Mouse (Mus musculus): ENCODE results near the gene Bend7.
A peak's percentile ranks its signal among the peaks of the same experiment; 100 is the strongest.

The Bend7 gene

DNA sequence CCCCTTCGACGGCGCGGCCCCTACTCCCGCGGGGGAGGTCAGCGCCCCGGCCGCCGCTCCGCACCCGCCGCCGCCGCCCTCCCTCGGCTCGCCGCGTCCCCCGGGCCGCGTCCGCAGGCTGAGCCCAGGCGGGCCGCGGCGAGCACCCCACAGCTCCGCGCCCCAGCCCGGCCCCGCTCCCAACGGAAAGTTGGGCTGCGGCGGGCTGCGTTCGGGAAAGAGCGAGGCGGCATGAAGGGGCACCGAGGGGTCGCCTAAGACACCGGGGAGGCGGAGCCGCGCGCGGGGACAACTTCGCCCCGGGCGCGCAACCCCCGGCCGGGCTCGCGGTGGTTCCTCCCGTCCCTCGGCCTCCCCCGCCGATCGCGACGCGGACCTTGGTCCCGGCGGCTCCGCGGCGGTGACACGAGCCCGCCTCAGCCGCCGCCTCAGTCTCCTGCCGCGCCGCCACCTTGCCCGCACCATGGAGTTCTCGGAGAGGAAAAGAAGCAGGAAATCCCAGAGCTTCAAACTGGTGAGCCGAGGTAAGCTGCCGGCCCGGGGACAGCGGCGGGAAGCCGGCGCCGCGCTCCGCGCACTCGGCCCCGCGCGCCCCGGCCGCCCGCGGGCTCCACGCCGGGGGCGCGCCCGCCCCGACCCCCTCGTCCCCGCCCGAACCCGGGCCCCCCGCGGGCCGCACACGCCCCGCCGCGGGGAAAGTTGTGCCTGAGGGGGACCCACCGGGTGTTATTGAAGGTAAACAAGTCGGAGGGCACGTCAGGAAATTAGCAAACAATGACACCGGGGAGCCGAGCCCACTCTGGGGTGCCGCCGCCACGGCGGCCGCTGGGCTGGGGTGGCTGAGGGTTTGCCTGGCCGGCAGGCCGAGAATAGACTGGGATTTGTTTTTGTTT lies at the start of gene Bend7:
Gene Bend7, plus strand, starts transcription at position 63 of the 893 bp plus-strand sequence.
- DNase-seq, result peak; percentile 33

DNA sequence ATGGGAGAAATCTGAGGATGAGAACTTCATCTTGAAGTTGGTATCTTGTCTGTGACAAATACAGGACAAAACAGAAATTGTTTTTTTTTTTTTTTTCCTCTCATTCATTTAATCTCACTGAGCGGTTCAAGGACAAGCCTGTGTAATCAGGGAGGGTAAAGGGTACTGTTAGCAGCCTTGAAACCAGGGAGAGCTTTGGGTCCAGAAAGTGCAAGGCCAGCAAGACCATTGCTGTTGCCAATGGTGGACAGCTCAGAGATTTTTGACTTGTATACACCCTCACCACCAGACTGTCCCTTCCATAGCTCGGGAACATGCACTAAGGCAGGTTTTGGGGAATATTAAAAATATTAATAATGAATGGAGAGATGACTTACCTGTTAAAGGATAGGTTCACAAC lies 49.0 kb upstream of the Bend7 start:
- no peak for DNase-seq

DNA sequence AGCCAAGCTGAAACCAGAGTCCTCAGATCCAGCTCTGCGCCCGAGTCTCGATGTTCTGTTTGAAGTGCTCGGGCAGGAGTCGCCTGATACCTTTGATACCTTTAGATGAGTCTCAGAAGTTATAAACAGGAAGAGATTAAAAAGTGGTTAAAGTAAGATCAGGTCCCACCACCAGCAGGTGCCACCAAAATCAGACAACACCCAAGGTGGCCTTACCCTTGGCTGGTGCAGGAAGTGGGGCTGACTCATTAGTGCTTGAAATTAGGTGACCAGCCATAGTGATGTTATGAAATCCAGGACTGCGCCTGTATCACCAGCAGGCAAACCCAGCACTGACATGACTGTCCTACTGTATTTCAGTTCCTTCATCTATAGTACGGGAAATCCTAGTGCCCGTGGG lies 47.9 kb upstream of the Bend7 start:
- no peak for DNase-seq

DNA sequence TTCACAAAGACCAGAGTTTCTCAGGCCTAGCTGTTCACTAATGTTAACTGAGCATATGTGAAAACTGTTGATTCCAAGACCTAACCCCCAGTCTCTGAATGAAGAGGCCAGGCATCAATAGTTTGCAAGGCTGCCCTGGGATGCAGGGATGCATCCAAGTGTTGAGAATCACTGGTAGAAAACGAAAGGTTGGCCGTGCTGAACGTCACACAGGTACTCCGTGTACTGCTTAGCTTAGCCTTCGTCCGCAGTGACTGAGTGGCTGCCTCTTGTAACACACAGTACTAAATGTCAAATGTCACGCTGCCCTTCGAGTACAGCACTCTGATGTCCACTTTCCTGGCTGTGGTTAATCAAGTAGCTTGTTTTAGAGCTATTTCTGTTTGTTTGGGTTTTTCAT lies 46.0 kb upstream of the Bend7 start:
- DNase-seq, result no peak

DNA sequence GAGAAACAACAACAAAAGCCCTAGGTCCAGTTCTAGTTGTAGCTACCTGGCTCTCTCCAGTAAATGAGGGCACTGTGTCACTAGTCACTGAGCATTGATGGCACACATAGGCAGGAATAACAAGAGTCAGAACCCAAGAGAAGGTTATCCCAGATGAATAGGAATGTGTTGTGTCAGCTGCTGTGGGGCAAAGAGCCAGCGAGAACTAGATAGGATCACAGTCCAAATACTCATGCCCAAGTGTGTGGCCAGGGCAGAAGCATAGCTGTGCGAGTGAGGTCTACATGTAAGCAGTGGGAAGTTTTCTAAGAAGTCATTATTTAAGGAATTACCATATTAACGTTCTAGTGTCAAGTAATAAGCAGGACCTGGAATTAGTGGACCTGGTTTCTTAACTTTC lies 37.7 kb upstream of the Bend7 start:
- DNase-seq, result no peak

DNA sequence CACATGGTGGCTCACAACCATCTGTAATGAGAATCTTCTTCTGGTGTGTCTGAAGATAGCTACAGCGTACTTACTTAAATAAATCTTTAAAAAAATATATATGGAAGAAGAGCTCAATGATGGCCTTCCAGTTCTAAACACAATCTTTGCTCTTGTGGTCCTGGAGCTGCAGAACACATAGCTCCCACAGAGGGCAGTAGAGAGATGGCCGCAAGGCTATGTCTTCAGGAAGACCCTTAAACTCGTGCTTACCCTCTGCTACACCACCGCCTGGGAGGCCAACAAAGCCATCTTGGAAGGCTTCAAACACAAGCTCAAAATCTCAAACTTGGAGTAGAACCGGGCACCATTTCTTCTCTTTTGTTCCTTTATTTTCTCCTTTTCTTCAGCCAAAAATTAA lies 6.4 kb upstream of the Bend7 start:
- no peak for DNase-seq

DNA sequence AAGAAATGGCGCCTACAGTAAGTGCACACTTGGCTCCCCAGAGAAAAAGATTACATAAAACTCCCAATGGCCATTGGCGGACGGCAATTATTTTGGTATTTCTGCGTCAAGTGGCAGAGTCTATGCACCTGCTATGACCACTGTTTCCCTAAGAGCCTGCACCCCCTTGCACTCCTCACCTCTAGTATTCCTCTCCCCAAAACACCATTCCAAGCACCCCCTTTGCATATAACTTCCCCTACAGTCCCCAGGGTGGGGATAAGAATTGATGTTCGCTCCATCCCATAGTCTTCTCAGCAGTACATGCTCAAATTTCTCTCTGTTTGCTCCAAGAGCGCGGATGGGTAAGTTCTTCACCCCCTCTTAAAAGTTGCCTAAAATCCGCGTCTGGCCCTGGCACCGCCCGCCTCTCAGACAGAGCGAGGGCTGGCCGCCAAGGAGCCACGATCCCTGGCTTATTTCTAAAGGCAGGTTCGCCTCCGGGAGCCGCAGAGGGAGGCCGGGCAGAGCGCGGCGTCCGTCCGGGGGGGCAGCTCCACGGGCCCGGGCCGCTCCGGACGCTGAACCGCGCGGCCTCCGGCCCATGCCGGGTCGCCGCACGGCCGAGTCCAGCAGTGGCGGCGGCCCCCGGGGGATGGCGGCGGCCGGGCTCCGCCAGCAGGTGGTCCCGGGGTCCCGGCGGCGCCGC lies 406 bp upstream of the Bend7 start:
- DNase-seq, result peak; percentile 23

DNA sequence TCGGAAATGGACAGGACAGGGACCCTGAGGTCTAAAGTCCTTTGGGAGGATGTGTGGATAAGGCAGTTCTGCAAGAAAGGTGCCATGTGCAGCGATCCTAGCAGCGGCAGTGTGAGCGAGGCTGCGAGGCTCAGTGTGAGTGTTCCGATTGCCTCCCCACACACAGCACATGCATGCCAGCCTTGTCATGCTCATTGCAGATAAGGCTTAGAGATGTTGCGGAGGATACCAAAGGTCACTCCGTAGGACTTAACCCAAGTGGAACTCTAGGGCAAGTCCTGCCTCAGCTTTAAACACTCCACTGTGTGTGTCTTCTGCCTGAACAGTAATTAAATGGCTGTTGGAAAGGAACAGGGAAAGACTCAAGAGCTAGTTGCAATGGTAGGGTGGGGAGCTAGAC lies 5.5 kb downstream of the Bend7 start:
- DNase-seq, result no peak

DNA sequence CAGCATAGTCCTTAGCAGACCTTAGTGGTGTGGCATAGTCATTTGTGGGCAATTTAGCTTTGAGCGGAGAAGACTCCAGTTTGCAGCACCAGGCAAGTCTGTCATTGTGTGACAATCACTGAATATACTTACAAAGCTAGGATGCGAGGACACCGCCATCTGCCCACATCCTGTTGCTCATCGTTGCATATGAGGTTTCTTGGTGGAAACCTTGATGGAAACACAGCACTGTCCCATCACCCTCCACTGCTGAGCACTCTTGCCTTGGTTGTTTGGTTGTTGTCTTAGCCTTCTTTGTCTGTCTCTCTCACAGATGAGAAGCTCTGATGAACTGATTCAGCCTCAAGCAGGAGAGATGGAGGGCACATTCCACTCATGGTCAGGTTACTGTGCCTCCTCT lies 12.5 kb downstream of the Bend7 start:
- no peak for DNase-seq

DNA sequence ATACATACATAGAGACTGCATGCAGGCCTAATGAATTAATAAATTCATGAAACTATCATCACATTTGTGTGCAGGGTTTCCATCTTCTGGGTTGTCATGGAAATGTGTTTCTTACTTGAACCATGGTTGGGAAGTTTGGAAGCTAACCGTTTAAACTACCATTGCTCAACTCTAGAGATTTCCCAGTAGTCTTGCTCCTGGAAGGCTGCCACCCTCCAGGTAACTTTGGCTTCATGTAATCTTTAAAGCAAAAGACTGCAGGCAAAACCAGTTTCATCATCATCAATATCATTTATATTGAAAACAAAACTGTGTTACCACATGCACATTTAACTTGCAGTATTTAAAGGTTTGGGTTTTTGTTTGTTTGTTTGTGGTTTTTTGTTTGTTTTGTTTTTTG lies 16.3 kb downstream of the Bend7 start:
- no peak for DNase-seq

DNA sequence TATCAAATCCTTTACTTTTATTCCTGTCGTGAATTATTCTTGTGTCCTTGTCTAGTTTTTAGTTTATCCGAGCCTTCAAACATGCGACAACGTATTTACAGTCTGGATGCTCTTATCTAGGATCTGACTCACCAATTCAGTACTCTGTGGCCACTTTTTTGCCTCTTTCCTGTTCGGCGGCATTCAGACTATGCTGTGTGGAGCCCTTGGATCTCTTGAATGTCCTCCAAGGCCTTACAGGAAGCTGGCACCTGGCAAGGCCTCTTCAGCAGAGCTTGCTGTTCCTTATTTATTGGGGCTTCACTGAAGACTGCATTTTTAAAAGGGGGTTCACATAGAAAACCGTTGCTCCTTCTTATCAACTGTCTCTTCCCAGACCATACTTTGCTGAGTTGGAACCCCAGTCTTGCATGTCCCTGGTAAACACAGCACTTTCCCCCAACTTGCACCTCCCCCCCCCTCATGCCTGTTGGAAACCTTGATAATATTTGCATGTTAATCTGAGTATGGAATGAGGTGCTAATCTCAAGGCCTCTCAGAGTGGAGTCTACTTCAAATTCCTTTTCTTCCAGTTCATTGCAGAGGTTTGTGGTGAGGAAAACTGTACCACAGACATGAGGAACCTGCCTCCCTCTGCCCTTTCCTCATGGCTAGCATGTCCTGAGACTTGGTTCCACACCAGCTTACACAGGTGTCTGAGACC lies 18.6 kb downstream of the Bend7 start:
- DNase-seq, result no peak

DNA sequence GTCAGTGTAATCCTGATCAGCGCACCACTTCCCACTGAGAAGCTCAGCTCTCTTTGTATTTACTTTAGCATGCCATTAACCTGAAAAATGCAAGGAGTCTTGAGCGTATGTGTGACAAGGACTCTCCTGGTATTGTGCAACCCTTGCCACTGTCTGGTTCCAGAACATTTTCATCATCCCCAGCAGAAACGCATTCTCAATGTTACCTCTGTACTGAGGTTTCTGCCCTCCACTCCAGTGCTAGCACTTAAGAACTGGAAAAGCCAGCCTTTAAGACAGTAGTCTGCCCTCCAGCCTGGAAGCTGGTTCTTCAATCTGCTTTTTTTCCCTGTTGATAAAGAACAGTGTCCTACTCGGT lies 19.1 kb downstream of the Bend7 start:
- DNase-seq, result no peak

DNA sequence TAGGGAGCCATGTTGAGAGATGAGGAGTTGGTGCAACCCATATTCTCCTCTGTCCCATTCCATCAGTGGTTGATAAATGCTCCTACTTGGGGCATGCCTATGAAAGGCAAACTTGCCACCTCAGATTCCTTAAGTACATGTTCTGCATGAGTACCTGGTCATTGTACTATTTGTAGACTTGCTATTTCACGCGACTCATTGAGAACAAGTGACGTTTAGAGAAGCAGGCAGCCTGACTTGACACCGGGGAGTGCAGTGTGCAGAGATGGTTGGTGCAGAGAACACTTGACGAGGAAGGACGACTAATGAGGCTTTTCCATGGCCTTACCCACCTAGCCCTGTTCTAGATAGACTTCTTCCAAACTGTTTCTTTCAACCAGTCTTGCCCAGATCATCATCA lies 34.3 kb downstream of the Bend7 start:
- DNase-seq, result no peak

DNA sequence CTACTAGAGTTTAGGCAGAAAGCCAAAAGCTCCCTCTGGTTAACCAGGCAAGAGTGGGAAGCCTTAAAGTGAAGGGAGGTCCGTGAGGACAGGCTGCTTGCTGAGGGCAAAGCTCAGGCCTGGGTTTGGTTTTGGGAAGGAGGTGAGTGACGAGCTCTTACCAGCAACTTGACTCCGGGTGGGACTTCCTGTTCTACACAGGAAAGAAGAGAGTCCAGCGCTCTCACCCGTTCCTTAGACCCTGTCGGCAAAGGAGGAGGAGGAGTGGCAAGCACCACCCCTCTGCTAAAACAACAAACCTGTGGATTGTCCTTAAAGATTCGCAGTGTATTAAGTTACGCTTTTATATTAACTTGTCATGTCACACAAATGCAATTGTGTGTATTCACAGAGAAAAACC lies 38.1 kb downstream of the Bend7 start:
- no peak for DNase-seq

DNA sequence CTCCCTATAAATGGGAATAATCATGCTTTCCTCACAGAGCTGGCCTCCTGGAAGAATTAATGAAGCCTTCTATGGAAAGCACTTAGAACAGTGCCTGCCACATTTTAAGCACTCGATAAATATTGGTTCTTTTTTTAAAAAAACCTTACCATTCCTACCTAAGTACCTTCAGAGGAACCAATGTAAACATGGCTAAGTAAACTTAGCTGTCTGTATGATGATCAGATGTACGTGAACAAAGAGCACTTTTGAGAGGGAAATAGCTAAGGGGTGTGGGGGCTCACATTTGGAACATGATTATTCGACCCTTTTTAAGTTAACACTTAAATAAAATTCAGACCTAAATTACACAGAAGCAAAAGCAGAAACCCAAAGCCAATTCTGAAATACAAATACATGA lies 39.6 kb downstream of the Bend7 start:
- no peak for DNase-seq

DNA sequence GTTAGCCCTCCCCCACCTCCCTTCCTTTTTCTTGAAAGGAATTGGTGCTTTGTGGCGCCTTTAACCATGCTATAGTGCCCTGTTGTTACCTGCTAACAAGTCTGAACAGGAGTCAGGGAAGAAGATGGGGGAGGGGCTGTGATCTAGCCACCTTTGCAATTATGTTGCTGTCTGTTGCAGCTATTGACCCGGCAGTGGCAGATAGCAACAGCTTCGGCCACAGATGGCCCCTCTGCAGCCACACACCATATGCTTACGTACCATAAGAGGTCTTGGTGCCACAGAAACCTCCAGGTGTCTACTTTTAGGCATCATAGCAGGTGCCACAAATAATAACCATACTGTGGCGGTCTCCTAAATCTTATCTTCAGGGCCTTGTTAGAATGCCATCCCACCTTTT lies 43.1 kb downstream of the Bend7 start:
- DNase-seq, result no peak

DNA sequence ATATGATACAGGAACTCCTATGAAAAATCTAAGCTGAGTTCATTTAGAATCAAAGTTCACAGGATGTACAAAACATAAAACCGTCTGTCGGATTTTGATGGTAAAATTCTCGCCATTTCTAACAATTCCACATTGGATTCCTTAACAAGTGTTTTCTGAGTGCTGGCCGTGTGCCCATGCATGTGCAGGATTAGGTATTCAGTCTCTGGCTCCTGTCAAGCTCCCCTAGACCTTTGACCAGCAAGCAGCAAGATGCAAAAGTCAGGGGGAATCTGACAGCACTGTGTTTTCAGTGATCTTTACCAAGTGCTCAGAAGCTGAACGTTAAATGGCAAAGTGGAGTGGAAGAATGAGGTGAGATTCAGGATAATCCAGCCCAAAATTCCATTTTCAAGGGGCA lies 44.3 kb downstream of the Bend7 start:
- DNase-seq, result no peak

DNA sequence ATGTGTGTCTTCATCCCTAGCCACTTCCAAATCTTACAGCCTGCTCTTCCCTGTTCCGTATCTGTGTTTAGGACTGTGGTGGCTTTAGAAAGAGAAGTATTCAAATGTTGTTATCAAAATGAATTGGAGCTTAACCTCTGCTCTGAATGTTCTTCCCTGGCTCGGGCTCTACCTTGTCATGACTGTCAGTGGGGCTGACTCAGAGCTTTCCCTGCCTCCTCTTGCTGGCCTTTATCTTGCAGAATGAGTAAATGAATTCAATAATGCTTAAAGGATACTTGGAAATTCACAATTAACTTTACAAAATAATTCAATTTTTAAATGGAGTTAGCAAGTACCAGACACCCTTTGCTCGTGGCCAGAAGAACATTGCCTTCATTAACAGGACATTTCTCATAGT lies 46.4 kb downstream of the Bend7 start:
- DNase-seq, result no peak

DNA sequence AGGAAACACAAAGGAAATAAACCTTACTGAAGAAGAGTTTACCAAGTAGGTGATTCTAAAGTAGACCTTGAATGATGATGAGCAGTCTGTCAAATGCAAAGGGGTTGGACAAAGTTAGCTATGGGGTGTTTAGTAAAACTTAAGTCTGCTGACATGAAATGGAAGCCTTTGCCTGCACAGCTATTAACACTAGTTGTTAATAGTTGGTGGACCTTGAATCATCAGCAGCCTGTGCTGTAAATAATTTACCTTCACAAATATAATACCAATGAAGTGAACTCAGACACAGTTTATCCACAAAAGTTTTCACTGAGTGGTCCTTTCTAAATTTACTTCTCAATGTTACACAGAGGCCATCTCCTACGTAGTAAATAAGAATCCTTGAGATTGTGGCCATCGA lies 52.7 kb downstream of the Bend7 start:
- no peak for DNase-seq

DNA sequence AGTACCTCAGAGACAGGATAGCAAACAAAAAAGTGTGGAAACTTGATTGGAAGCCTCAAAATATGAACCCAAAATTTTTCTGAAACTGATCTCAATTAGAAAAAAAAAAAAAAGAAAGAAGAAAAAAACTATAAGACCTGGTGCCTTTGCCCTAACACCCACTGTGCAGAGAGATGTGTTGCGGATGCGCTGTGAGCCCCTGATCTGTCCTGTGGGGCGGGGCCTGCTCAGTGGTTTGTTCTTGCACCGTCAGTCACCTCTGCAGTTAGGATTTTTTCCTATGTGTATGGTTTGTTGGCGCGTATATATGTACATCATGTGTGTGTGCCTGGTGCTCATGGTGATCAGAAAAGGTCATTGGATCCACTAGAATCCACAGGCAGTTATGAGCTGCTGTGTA lies 56.3 kb downstream of the Bend7 start:
- no peak for DNase-seq

DNA sequence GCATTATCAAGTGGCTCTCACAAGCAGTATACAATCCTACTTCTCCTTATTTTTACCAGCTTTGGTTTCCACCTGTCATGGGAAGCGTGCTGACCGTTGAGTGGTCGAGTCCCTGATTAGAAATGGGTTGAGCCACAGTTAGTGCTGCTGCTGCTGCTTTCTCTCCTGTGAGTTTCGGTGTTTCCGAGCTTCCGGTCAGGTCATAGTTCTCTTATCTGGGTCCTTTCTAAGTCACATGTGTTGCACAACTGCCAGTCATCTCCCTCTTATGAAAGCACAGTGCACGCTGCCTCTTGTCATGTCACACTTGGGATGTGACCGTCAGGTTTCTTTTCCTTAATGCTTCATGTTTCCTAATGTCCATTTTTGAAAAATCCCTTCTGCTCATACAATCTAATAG lies 59.7 kb downstream of the Bend7 start:
- no peak for DNase-seq

DNA sequence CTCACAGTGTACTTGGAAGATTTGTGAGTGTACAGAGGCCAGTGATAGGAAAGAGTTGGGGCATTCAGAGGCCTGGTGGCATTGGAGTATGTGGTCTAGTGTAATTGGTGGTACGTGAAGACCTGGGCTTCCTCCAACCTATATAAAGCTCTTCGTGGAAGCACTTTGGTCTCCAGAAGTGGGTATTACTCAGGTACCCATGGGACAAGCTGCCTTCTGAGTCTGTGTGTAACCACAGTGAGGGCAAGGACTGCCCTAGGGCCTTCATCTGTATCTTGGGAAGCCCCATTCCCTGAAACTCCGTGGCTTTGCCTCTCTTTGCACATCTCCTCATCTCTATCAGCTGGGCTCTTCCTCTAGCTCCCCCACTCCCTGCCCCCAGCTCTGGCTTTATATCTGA lies 64.0 kb downstream of the Bend7 start:
- DNase-seq, result no peak

DNA sequence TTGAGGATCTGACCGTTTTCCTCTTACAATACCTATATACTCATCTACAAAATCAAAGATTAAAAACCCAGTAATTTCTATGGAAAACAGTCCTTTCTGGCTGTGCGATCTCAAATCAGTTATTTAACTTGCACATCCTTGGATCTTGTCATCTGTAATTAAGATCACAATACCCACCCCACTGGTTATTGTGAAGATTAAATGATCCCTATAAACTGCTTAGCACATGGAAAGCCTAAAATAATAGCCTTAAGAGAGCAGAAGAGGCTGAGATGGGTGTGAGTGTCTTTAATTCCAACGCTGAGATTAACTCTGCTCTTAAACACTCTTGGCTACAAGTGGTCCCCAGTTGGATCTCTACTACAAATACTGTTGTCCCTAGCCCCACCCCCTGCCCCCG lies 64.8 kb downstream of the Bend7 start:
- no peak for DNase-seq

Data from right cerebral cortex, postnatal 4 days (tissue).